Mouse (Mus musculus): ENCODE measurements around the gene Tepsin. TPM values are rescaled to one million over a fixed set of nuclear protein-coding genes. Genes with fewer than 3 reads are reported as not detected.

Tepsin gene
- polyA plus RNA-seq, 1 experiment from 2014 or later = 5.2 TPM

GRCm38 (mm10) chr11:120042141-120042838 lies 56.2 kb downstream of the Tepsin start:
- Histone ChIP-seq H3K4me2 (no peak overlapping the region), H3K4me3 (replicated peaks) (no peak overlapping the region), H3K9me3 (replicated peaks) (no peaks in the 10 kb centered on the region), H3K9ac (no peak overlapping the region), H3K4me1 (replicated peaks) (peaks cover 41% of the 10 kb centered on the region), H3K27ac (peak overlapping the region; percentile 51), H3K27me3 (peaks cover 26% of the 10 kb centered on the region), H3K36me3 (no peaks in the 10 kb centered on the region)
- DNase-seq = no peak
- WGBS (ENCODE audit: insufficient replicate concordance) = 42% methylated on average over 7 of the region's 7 CpGs
- ATAC-seq (ENCODE audit: low read depth) = no peak

- H3K9ac ChIP-seq = no peak overlapping the region
Measured at GRCm38 (mm10) chr11:120041191-120042123, 57.1 kb downstream of the Tepsin start.

More at GRCm38 (mm10) chr11:120041191-120042123, 57.1 kb downstream of the Tepsin start:
- Histone ChIP-seq H3K4me1 (replicated peaks) (peaks cover 35% of the 10 kb centered on the region), H3K9me3 (replicated peaks) (no peaks in the 10 kb centered on the region), H3K36me3 (no peaks in the 10 kb centered on the region), H3K27me3 (peaks cover 17% of the 10 kb centered on the region), H3K4me3 (replicated peaks) (no peak overlapping the region; the same call in 1 of the 2 replicates), H3K4me2 (peak overlapping the region; percentile 21; the same call in 1 of the 2 replicates), H3K27ac (peak overlapping the region; percentile 51)
- ATAC-seq (ENCODE audit: low read depth) (peak; percentile 66), DNase-seq (no peak)
- 44% methylated on average over 13 of the region's 13 CpGs for WGBS (ENCODE audit: insufficient replicate concordance)

Small RNAs within 50 kb of the gene (microRNA-seq; reads per million reads assigned to microRNA genes)
- not detected for gene Gm25948

Other genes with a start within 250 kb of the Tepsin start
- 37.4 and 37.6 TPM in 2 replicates for gene Chmp6, start 185.3 kb downstream of the Tepsin start, polyA plus RNA-seq (2015; fragmentation: Nextera tagmentation; extraction: Ambion mirVana)
- gene Baiap2, start 156.0 kb downstream of the Tepsin start, polyA plus RNA-seq (2015; fragmentation: Nextera tagmentation; extraction: Ambion mirVana) = 5.1 and 5.5 TPM in 2 replicates
- 0.32 and 0.39 TPM in 2 replicates for gene Aatk, start 51.6 kb downstream of the Tepsin start, polyA plus RNA-seq (2015; fragmentation: Nextera tagmentation; extraction: Ambion mirVana)
- gene Cep131, start 11.9 kb downstream of the Tepsin start, polyA plus RNA-seq (2015; fragmentation: Nextera tagmentation; extraction: Ambion mirVana) = 4.8 and 5.1 TPM in 2 replicates
- 46.5 and 52.1 TPM in 2 replicates for gene Ndufaf8, start 197 bp upstream of the Tepsin start, polyA plus RNA-seq (2015; fragmentation: Nextera tagmentation; extraction: Ambion mirVana)
- gene Slc38a10, start 52.6 kb upstream of the Tepsin start, polyA plus RNA-seq (2015; fragmentation: Nextera tagmentation; extraction: Ambion mirVana) = 35.5 and 38.3 TPM in 2 replicates
- 1.3 and 1.4 TPM in 2 replicates for gene Bahcc1, start 134.2 kb upstream of the Tepsin start, polyA plus RNA-seq (2015; fragmentation: Nextera tagmentation; extraction: Ambion mirVana)
- 712 and 750 TPM in 2 replicates for gene Actg1, start 249.8 kb upstream of the Tepsin start, polyA plus RNA-seq (2015; fragmentation: Nextera tagmentation; extraction: Ambion mirVana)

Data from liver, embryonic 13.5 days (tissue).